Mouse (Mus musculus) ES-E14 (cell line): ENCODE measurements around the gene Rnf149. TPM values are rescaled to one million over a fixed set of nuclear protein-coding genes. Genes with fewer than 3 reads are reported as not detected.

Experiments
- DNase-seq: peaks from one replicate; pipeline ENCODE4 v3.0.0-alpha.2; 2013; ENCODE audit warnings: low read depth, low spot score
- H3K27ac ChIP-seq: 2 replicates; pipeline ENCODE4 v1.5.1; 2012; ENCODE audit warnings: low read depth, mild to moderate bottlenecking, low read length, moderate library complexity, mixed read lengths; ENCODE audit not compliant: poor library complexity, insufficient read depth, severe bottlenecking
- H3K36me3 ChIP-seq: 2 replicates; pipeline ENCODE4 v1.6.1; 2012; ENCODE audit warnings: mild to moderate bottlenecking, low read length, moderate library complexity, mixed read lengths; ENCODE audit not compliant: control insufficient read depth, poor library complexity, insufficient read depth, severe bottlenecking
- H3K4me1 ChIP-seq, 2 experiments: fragments of 150-350 bp in 1 of 2; sonication (generic) in 1 of 2; 2 replicates each; pipeline ENCODE4 v1.6.1; 2012; ENCODE audit warnings: low read length in 2 of 2, mild to moderate bottlenecking in 1 of 2, mixed read lengths in 1 of 2; ENCODE audit not compliant: control insufficient read depth in 2 of 2, insufficient read depth in 2 of 2, poor library complexity in 1 of 2
- H3K4me3 ChIP-seq, 2 experiments: fragments of 150-350 bp in 1 of 2; sonication (generic) in 1 of 2; 2 replicates each; pipeline ENCODE4 v1.5.1; 2012; ENCODE audit warnings: low read length in 2 of 2, low read depth in 1 of 2, mild to moderate bottlenecking in 1 of 2, mixed read lengths in 1 of 2; ENCODE audit not compliant: insufficient read depth in 1 of 2, poor library complexity in 1 of 2, severe bottlenecking in 1 of 2
- H3K9ac ChIP-seq: 2 replicates; pipeline ENCODE4 v1.6.1; 2012; ENCODE audit warnings: low read depth, mild to moderate bottlenecking, low read length, mixed read lengths; ENCODE audit not compliant: poor library complexity, insufficient read depth, severe bottlenecking
- H3K9me3 ChIP-seq: fragments of 150-350 bp; sonication (generic); 2 replicates; pipeline ENCODE4 v1.6.1; 2012; ENCODE audit warnings: low read depth, mild to moderate bottlenecking, low read length; ENCODE audit not compliant: control insufficient read depth, insufficient read depth
- CHD2 ChIP-seq: IDR thresholded peaks from 2 replicates; pipeline ENCODE4 v1.6.1; 2014; ENCODE audit warnings: mild to moderate bottlenecking, low read depth, low read length, inconsistent platforms
- HCFC1 ChIP-seq: IDR thresholded peaks from 2 replicates; pipeline ENCODE4 v1.6.1; 2012; ENCODE audit warnings: low read length, inconsistent platforms, borderline replicate concordance; ENCODE audit not compliant: insufficient read depth
- MAFK ChIP-seq: IDR thresholded peaks from 2 replicates; pipeline ENCODE4 v1.6.1; 2014; ENCODE audit warnings: mild to moderate bottlenecking, low read depth, low read length, inconsistent platforms; ENCODE audit not compliant: insufficient read depth
- ZC3H11A ChIP-seq: IDR thresholded peaks from 2 replicates; pipeline ENCODE4 v1.6.1; 2012; ENCODE audit warnings: low read depth, mild to moderate bottlenecking, inconsistent platforms, low read length, borderline replicate concordance
- ZNF384 ChIP-seq: IDR thresholded peaks from 2 replicates; pipeline ENCODE4 v1.6.1; 2012; ENCODE audit warnings: low read depth, low read length, inconsistent platforms
- in situ Hi-C, 2 experiments: fragments of 600-800 bp; cut with MboI; formaldehyde crosslinking; loops; one replicate each; pipeline ENCODE4 v1.15.1; 2025; ENCODE audit warnings: low sequenced_read_pairs in 2 of 2, inconsistent platforms in 1 of 2; ENCODE audit not compliant: unreplicated experiment in 2 of 2
- total RNA-seq: library from RNA; depleted of rRNA; stranded (reverse); fragments of 300-350 nt; gene quantifications from 2 replicates; pipeline ENCODE4 v1.2.3, GENCODE M21; 2012

The Rnf149 gene
- total RNA-seq, 1 experiment: 61.7 TPM

GRCm38 (mm10) chr1:39561920-39562319 is 15.3 kb downstream of the Rnf149 start:
- H3K36me3 ChIP-seq: peaks cover 15% of the 10 kb centered on the region
- in situ Hi-C loops: no loop called here
- DNase-seq: no peak

GRCm38 (mm10) chr1:39559009-39559408 is 18.2 kb downstream of the Rnf149 start:
- Histone ChIP-seq H3K36me3 (peaks cover 19% of the 10 kb centered on the region), H3K9me3 (no peaks in the 10 kb centered on the region), H3K4me3 (no peak overlapping the region), H3K9ac (no peak overlapping the region), H3K27ac (no peak overlapping the region), H3K4me1 (0 out of 4 replicates have a peak, but pooled peaks cover 0 to 2% of the 10 kb centered on the region in 2 experiments)
- no peak for TF ChIP-seq HCFC1
- no peak for TF ChIP-seq ZNF384
- no peak for TF ChIP-seq ZC3H11A
- TF ChIP-seq MAFK: no peak
- in situ Hi-C loops: no loop called here
- DNase-seq: no peak

More at GRCm38 (mm10) chr1:39561920-39562319, 15.3 kb downstream of the Rnf149 start:
- H3K4me3 ChIP-seq: no peak overlapping the region
- 0 out of 4 replicates have a peak, but pooled peaks cover 0 to 2% of the 10 kb centered on the region in 2 experiments for H3K4me1 ChIP-seq
- H3K9me3 ChIP-seq: no peaks in the 10 kb centered on the region
- H3K27ac ChIP-seq: no peak overlapping the region
- no peak overlapping the region for H3K9ac ChIP-seq
- TF ChIP-seq ZC3H11A: no peak
- no peak for TF ChIP-seq HCFC1
- TF ChIP-seq ZNF384: no peak
- no peak for TF ChIP-seq MAFK
- TF ChIP-seq CHD2: no peak

GRCm38 (mm10) chr1:39555556-39556415 is 21.4 kb downstream of the Rnf149 start:
- no peaks in the 10 kb centered on the region for H3K9me3 ChIP-seq
- H3K9ac ChIP-seq: no peak overlapping the region
- H3K4me3 ChIP-seq: no peak overlapping the region
- H3K36me3 ChIP-seq: peaks cover 17% of the 10 kb centered on the region
- H3K27ac ChIP-seq: no peak overlapping the region
- in situ Hi-C loops: no loop called here
- H3K4me1 ChIP-seq: no peaks in the 10 kb centered on the region
- no peak for DNase-seq
- TF ChIP-seq ZNF384 (no peak), CHD2 (no peak), HCFC1 (no peak), MAFK (no peak), ZC3H11A (no peak)

- Histone ChIP-seq H3K27ac (no peak overlapping the region), H3K9ac (no peak overlapping the region), H3K4me3 (no peak overlapping the region), H3K9me3 (no peaks in the 10 kb centered on the region), H3K4me1 (no peaks in the 10 kb centered on the region), H3K36me3 (peaks cover 25% of the 10 kb centered on the region)
- no peak for DNase-seq
- in situ Hi-C loops: no loop called here
- TF ChIP-seq HCFC1 (no peak), MAFK (no peak), CHD2 (no peak), ZC3H11A (no peak), ZNF384 (no peak)
Observed at GRCm38 (mm10) chr1:39549831-39550230, 27.4 kb downstream of the Rnf149 start.
